Mouse (Mus musculus) heart, adult 11 months (tissue): Measurements from ENCODE around the gene Vmn1r89.

Experiments
- DNase-seq: peaks from one replicate; pipeline ENCODE4 v3.0.0; 2022

Gene Vmn1r89

GRCm38 (mm10) chr7:13212720-13213119 is at the start of gene Vmn1r89:
TSS of gene Vmn1r89 (plus strand) at chr7:13213020.
- no peak for DNase-seq

DNA sequence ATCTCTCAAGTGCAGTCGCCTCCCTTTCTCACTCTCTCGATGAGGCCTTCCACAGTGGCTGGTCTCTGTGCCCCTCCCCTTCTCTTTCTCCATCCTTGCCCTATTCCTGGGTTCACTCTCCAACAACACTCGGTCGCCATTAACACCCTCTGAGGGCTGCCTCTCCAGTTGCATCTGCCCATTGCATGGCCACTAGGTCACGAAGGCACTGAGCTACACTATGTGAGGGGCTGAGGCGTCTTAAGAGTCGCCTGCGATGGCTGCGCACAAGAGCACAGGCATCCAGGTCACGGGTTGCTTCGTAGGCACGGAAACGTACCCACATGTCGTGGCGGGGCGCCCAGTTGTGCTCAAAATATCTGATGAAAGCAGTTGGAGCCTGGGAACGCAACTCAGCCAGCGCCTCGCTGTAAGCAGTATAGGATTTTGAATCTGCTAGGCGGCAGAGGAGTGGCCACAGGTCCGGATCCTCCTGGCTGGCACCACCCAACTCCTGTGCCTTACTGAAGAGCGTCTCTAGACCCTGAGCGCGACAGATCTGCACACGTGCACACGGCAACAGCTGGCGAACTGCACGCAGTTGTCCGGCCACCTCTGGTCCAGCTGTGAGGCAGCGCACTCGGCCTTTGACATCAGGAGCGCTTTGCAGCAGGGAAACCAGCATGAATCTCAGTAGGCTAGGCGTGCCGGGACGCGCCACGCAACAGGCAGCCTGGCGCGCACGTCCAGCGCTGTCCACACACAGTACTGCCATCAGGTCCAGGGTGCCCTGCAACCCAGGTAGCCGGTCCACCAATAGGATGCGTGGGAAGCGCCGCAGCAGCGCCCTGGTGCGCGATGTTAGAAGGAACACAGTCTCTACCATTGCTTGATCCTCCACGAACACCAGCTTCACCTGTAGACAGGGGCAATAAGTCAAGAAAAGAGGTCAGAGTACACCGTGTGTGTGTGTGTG is 48.2 kb downstream of the Vmn1r89 start:
- DNase-seq = peak; percentile 84

GRCm38 (mm10) chr7:13263851-13264250 is 51.0 kb downstream of the Vmn1r89 start:
- DNase-seq = peak; percentile 72

GRCm38 (mm10) chr7:13264396-13264795 is 51.6 kb downstream of the Vmn1r89 start:
- DNase-seq = no peak

DNA sequence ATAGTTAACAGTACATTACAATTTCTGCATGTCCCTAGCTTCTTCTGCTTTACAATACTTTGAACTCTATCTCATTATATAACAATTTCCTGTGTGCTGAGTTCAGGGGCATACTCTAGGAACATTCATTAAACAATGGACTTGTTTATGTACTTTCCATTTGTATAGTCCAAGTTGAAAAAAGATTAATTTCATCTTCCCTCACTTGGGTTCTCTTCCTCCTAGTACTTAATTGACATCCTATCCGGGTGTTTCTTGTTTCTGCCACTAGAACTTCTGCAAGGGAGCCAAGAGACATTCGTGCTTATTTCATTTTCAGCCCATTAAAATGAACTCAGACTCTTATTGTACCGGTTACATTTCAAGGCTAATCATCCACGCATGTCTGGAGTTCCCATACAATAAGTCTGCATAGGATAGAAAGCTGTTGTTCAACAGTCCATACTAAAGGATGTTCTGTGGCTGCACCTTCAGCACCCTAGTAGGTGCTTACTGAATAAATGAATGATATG is 56.0 kb downstream of the Vmn1r89 start:
- DNase-seq = no peak

DNA sequence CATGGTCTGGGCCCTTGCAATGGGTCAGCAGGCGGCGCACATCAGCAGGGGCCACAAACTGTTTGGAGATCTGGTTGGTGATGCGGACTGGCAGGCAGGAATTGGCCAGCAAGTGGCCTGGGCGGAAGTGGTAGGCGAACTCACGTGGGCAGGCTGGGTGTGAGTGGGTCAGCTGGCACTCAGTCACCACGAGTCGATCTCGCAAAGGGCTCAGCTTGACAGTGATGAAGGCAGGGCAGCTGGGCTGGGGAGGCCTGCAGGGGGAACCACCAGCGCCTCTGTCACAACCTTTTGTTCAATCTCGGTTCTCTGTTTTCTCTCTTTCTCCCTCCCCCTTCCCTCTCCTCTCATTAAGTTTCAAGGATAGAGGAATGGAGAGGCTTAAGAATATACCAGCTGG is 56.6 kb downstream of the Vmn1r89 start:
- peak; percentile 67 for DNase-seq
